Mouse (Mus musculus) spleen, adult 2 months (tissue): ENCODE results near the gene Wnt10b. TPM values are rescaled to one million over a fixed set of nuclear protein-coding genes. Genes with fewer than 3 reads are reported as not detected.

Experiments
- DNase-seq, 2 experiments: peaks; one replicate each; pipeline versions ENCODE4 v3.0.0 to v3.0.0-alpha.2; 2012 to 2021; ENCODE audit warnings: low spot score in 2 of 2, low read depth in 1 of 2
- H3K27ac ChIP-seq: fragments of 200-500 bp; 2 replicates; pipeline ENCODE4 v1.5.1; 2012; ENCODE audit warnings: low read length, inconsistent platforms; ENCODE audit not compliant: insufficient read depth
- H3K27me3 ChIP-seq: fragments of 200-500 bp; 2 replicates; pipeline ENCODE4 v1.6.1; 2012; ENCODE audit warnings: mild to moderate bottlenecking, moderate library complexity, low read length, inconsistent platforms; ENCODE audit not compliant: control insufficient read depth, insufficient read depth
- H3K36me3 ChIP-seq: fragments of 200-500 bp; 2 replicates; pipeline ENCODE4 v1.6.1; 2012; ENCODE audit warnings: mild to moderate bottlenecking, low read length, inconsistent platforms; ENCODE audit not compliant: control insufficient read depth, insufficient read depth
- H3K4me1 ChIP-seq: fragments of 200-500 bp; 2 replicates; pipeline ENCODE4 v1.6.1; 2011; ENCODE audit warnings: inconsistent platforms; ENCODE audit not compliant: control insufficient read depth, insufficient read depth, insufficient read length
- H3K4me3 ChIP-seq: fragments of 200-500 bp; 2 replicates; pipeline ENCODE4 v1.5.1; 2011; ENCODE audit warnings: mild to moderate bottlenecking, inconsistent platforms; ENCODE audit not compliant: insufficient read depth, insufficient read length; ENCODE audit errors: extremely low read depth
- CTCF ChIP-seq: fragments of 200-500 bp; IDR thresholded peaks from 2 replicates; pipeline ENCODE4 v1.5.1; 2011; ENCODE audit warnings: mild to moderate bottlenecking, inconsistent platforms; ENCODE audit not compliant: insufficient read depth, insufficient read length, insufficient replicate concordance; ENCODE audit errors: extremely low read depth
- POLR2A ChIP-seq: fragments of 200-500 bp; IDR thresholded peaks from 2 replicates; pipeline ENCODE4 v1.6.1; 2011; ENCODE audit warnings: low read depth, low read length, inconsistent platforms
- WGBS: fragments of 180-500 bp; shearing (Covaris S2); methylation state at CpG from one replicate; pipeline ENCODE4 v1.1.7; 2018; 5-methylcytosine and 5-hydroxymethylcytosine counted together
- polyA plus RNA-seq: library from polyadenylated mRNA; depleted of rRNA; stranded (reverse); fragments of >200 nt; gene quantifications from 2 replicates; pipeline ENCODE4 v1.2.3, GENCODE M21; 2012; rRNA removed

Wnt10b gene
- polyA plus RNA-seq, 1 experiment, result 0.78 TPM

DNA sequence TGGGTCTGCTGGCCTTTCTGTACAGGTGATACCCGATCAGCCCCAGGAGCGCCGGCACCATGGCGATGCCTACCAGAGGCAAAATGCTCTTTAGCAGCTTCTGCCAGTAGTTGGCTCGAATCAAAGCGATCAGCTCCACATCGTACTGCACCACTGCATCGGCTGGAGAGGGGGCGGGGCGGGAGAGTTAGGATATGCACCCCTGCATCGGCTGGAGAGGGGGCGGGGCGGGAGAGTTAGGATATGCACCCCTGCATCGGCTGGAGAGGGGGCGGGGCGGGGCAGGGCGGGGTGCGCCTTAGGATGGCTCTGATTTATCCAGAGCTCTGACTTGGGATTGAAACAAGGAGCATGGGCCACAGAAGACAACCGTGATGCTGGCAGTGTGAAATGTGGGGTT is 53.5 kb downstream of the Wnt10b start:
- peaks cover 6% of the 10 kb centered on the region for H3K27me3 ChIP-seq
- DNase-seq, result no peak
- H3K27ac ChIP-seq, result no peak overlapping the region
- H3K4me3 ChIP-seq, result no peak overlapping the region
- H3K4me1 ChIP-seq, result peaks cover 13% of the 10 kb centered on the region; the same call in 1 of the 2 replicates
- 58% methylated on average over 19 of the region's 19 CpGs for WGBS
- no peak for TF ChIP-seq POLR2A
- TF ChIP-seq CTCF, result no peak
- H3K36me3 ChIP-seq, result no peaks in the 10 kb centered on the region

GRCm38 (mm10) chr15:98722854-98723253 is 55.1 kb downstream of the Wnt10b start:
- Histone ChIP-seq H3K4me1 (peaks cover 3% of the 10 kb centered on the region; the same call in 1 of the 2 replicates), H3K27me3 (peaks cover 6% of the 10 kb centered on the region), H3K36me3 (no peaks in the 10 kb centered on the region), H3K4me3 (no peak overlapping the region), H3K27ac (no peak overlapping the region)
- DNase-seq, result no peak
- TF ChIP-seq POLR2A, result no peak
- no peak for TF ChIP-seq CTCF
- WGBS, result 13% methylated on average over 14 of the region's 14 CpGs

GRCm38 (mm10) chr15:98722191-98722590 is 55.8 kb downstream of the Wnt10b start:
- 87% methylated on average over 8 of the region's 8 CpGs for WGBS
- Histone ChIP-seq H3K36me3 (no peaks in the 10 kb centered on the region), H3K4me3 (no peak overlapping the region), H3K27me3 (peaks cover 6% of the 10 kb centered on the region), H3K27ac (no peak overlapping the region), H3K4me1 (peaks cover 3% of the 10 kb centered on the region; the same call in 1 of the 2 replicates)
- DNase-seq, result no peak
- TF ChIP-seq POLR2A (no peak), CTCF (no peak)

Other genes starting within 250 kb of the Wnt10b start
- 26.6 and 28.9 TPM in 2 replicates for gene Kansl2, start 243.9 kb downstream of the Wnt10b start, polyA plus RNA-seq
- 9.4 and 9.5 TPM in 2 replicates for gene Ccnt1, start 207.2 kb downstream of the Wnt10b start, polyA plus RNA-seq
- gene 4930415O20Rik, start 207.1 kb downstream of the Wnt10b start, polyA plus RNA-seq, result 0.27 TPM in 1 of 2 replicates, not detected in the other
- gene Adcy6, start 168.1 kb downstream of the Wnt10b start, polyA plus RNA-seq, result 23.2 and 24.2 TPM in 2 replicates
- gene Cacnb3, start 147.3 kb downstream of the Wnt10b start, polyA plus RNA-seq, result 22.4 and 31.0 TPM in 2 replicates
- gene Ddx23, start 115.3 kb downstream of the Wnt10b start, polyA plus RNA-seq, result 31.5 and 31.8 TPM in 2 replicates
- gene Rnd1, start 100.7 kb downstream of the Wnt10b start, polyA plus RNA-seq, result 3.4 and 4.4 TPM in 2 replicates
- gene Ccdc65, start 69.9 kb downstream of the Wnt10b start, polyA plus RNA-seq, result not detected in 2 replicates
- gene Fkbp11, start 50.0 kb downstream of the Wnt10b start, polyA plus RNA-seq, result 16.7 and 18.1 TPM in 2 replicates
- 65.2 and 70.5 TPM in 2 replicates for gene Arf3, start 14.9 kb downstream of the Wnt10b start, polyA plus RNA-seq
- not detected in 2 replicates for gene Wnt1, start 11.7 kb upstream of the Wnt10b start, polyA plus RNA-seq
- 0.20 and 0.39 TPM in 2 replicates for gene Ddn, start 31.3 kb upstream of the Wnt10b start, polyA plus RNA-seq
- 42.2 and 45.1 TPM in 2 replicates for gene Prkag1, start 53.4 kb upstream of the Wnt10b start, polyA plus RNA-seq
- 55.6 and 58.7 TPM in 2 replicates for gene Kmt2d, start 93.1 kb upstream of the Wnt10b start, polyA plus RNA-seq
- 5.4 and 6.0 TPM in 2 replicates for gene Rhebl1, start 116.4 kb upstream of the Wnt10b start, polyA plus RNA-seq
- gene Dhh, start 120.4 kb upstream of the Wnt10b start, polyA plus RNA-seq, result 1.6 and 2.3 TPM in 2 replicates
- 112 and 191 TPM in 2 replicates for gene Lmbr1l, start 140.1 kb upstream of the Wnt10b start, polyA plus RNA-seq
- 694 and 1,212 TPM in 2 replicates for gene Tuba1b, start 156.4 kb upstream of the Wnt10b start, polyA plus RNA-seq
- 16.3 and 63.6 TPM in 2 replicates for gene Gm49450, start 175.4 kb upstream of the Wnt10b start, polyA plus RNA-seq
- gene Tuba1a, start 175.6 kb upstream of the Wnt10b start, polyA plus RNA-seq, result 116 and 126 TPM in 2 replicates